Mouse (Mus musculus) forebrain, embryonic 10.5 days (tissue): ENCODE measurements at regions not wholly inside any gene's neighbourhood (a gene's known extent, or its start where the extent isn't known, plus 50 kb on each side); places are given as distances from the start of the nearest gene placed in this dataset.

Source experiments
- DNase-seq: peaks from one replicate; pipeline ENCODE4 v3.0.0-alpha.2; 2017; ENCODE audit warnings: low spot score; ENCODE audit errors: extremely low spot score
- H3K27ac ChIP-seq: fragments of 300-500 bp; sonication (generic); 2 replicates; pipeline ENCODE4 v1.5.1; 2016; ENCODE audit warnings: mild to moderate bottlenecking
- H3K27me3 ChIP-seq: fragments of 300-500 bp; sonication (generic); 2 replicates; pipeline ENCODE4 v1.6.1; 2016; ENCODE audit warnings: mild to moderate bottlenecking; ENCODE audit not compliant: poor library complexity, severe bottlenecking
- H3K36me3 ChIP-seq: fragments of 300-500 bp; sonication (generic); replicated peaks from 2 replicates; pipeline ENCODE4 v1.6.1; 2016; ENCODE audit warnings: mild to moderate bottlenecking, moderate library complexity
- H3K4me1 ChIP-seq: fragments of 300-500 bp; sonication (generic); 2 replicates; pipeline ENCODE4 v1.6.1; 2016
- H3K4me3 ChIP-seq: fragments of 300-500 bp; sonication (generic); 2 replicates; pipeline ENCODE4 v1.5.1; 2016; ENCODE audit warnings: mild to moderate bottlenecking, moderate library complexity
- H3K9me3 ChIP-seq: fragments of 300-500 bp; sonication (generic); 2 replicates; pipeline ENCODE4 v1.6.1; 2016; ENCODE audit warnings: mild to moderate bottlenecking, moderate library complexity
- WGBS: fragments of 180-500 bp; shearing (Covaris S2); methylation state at CpG from one replicate; pipeline ENCODE4 v1.1.7; 2016; 5-methylcytosine and 5-hydroxymethylcytosine counted together

- Histone ChIP-seq H3K4me3 (no peak overlapping the region), H3K36me3 (no peaks in the 10 kb centered on the region), H3K27me3 (no peaks in the 10 kb centered on the region), H3K9me3 (no peaks in the 10 kb centered on the region), H3K27ac (no peak overlapping the region), H3K4me1 (peaks cover 15% of the 10 kb centered on the region)
- no peak for DNase-seq
- 89% methylated on average over 6 of the region's 6 CpGs for WGBS
These were observed 247.6 kb downstream of the Tox3 start for GRCm38 (mm10) chr8:90100509-90100908.

GRCm38 (mm10) chr8:90082630-90083029 is 265.5 kb downstream of the Tox3 start:
- 88% methylated on average over 5 of the region's 5 CpGs for WGBS

GRCm38 (mm10) chr8:90076381-90076780 is 271.8 kb downstream of the Tox3 start:
- Histone ChIP-seq H3K9me3 (no peaks in the 10 kb centered on the region), H3K4me1 (peaks cover 29% of the 10 kb centered on the region), H3K27me3 (no peaks in the 10 kb centered on the region), H3K4me3 (peak overlapping the region; percentile 7; the same call in 1 of the 2 replicates), H3K36me3 (no peaks in the 10 kb centered on the region), H3K27ac (peak overlapping the region; percentile 89)
- DNase-seq = peak; percentile 72

More at GRCm38 (mm10) chr8:90082630-90083029, 265.5 kb downstream of the Tox3 start:
- peaks cover under 1% of the 10 kb centered on the region; the same call in 1 of the 2 replicates for H3K4me1 ChIP-seq
- H3K36me3 ChIP-seq = no peaks in the 10 kb centered on the region
- H3K27ac ChIP-seq = no peak overlapping the region
- DNase-seq = no peak
- peaks cover 6% of the 10 kb centered on the region; the same call in 1 of the 2 replicates for H3K9me3 ChIP-seq
- no peak overlapping the region for H3K4me3 ChIP-seq
- no peaks in the 10 kb centered on the region for H3K27me3 ChIP-seq

GRCm38 (mm10) chr8:90075796-90076195 is 272.3 kb downstream of the Tox3 start:
- WGBS = 50% methylated on average over 5 of the region's 5 CpGs
- DNase-seq = peak; percentile 44
- H3K36me3 ChIP-seq = no peaks in the 10 kb centered on the region
- peak overlapping the region; percentile 89 for H3K27ac ChIP-seq
- H3K4me1 ChIP-seq = peaks cover 29% of the 10 kb centered on the region
- no peaks in the 10 kb centered on the region for H3K9me3 ChIP-seq
- no peaks in the 10 kb centered on the region for H3K27me3 ChIP-seq
- no peak overlapping the region for H3K4me3 ChIP-seq

- Histone ChIP-seq H3K27ac (peak overlapping the region; percentile 36; the same call in 1 of the 2 replicates), H3K4me1 (peaks cover 28% of the 10 kb centered on the region), H3K36me3 (no peaks in the 10 kb centered on the region), H3K9me3 (no peaks in the 10 kb centered on the region), H3K27me3 (no peaks in the 10 kb centered on the region), H3K4me3 (no peak overlapping the region)
- 69% methylated on average over 5 of the region's 5 CpGs for WGBS
- no peak for DNase-seq
These were observed 278.1 kb downstream of the Tox3 start for GRCm38 (mm10) chr8:90070006-90070405.

GRCm38 (mm10) chr8:90069411-90069993 is 278.6 kb downstream of the Tox3 start:
- Histone ChIP-seq H3K4me3 (no peak overlapping the region), H3K36me3 (no peaks in the 10 kb centered on the region), H3K4me1 (peaks cover 31% of the 10 kb centered on the region), H3K9me3 (no peaks in the 10 kb centered on the region), H3K27me3 (no peaks in the 10 kb centered on the region), H3K27ac (peak overlapping the region; percentile 36)
- 33% methylated on average over 10 of the region's 10 CpGs for WGBS
- peak; percentile 13 for DNase-seq

- Histone ChIP-seq H3K36me3 (no peaks in the 10 kb centered on the region), H3K9me3 (no peaks in the 10 kb centered on the region), H3K4me1 (peaks cover 36% of the 10 kb centered on the region), H3K27ac (no peak overlapping the region), H3K4me3 (no peak overlapping the region), H3K27me3 (no peaks in the 10 kb centered on the region)
- 81% methylated on average over 4 of the region's 4 CpGs for WGBS
- peak; percentile 1 for DNase-seq
These were observed 279.7 kb downstream of the Tox3 start for GRCm38 (mm10) chr8:90068441-90068840.

- Histone ChIP-seq H3K27ac (peak overlapping the region; percentile 8; the same call in 1 of the 2 replicates), H3K27me3 (no peaks in the 10 kb centered on the region), H3K9me3 (no peaks in the 10 kb centered on the region), H3K4me1 (peaks cover 23% of the 10 kb centered on the region), H3K4me3 (no peak overlapping the region), H3K36me3 (no peaks in the 10 kb centered on the region)
- DNase-seq = no peak
- 69% methylated on average over 6 of the region's 6 CpGs for WGBS
These were observed 283.8 kb downstream of the Tox3 start for GRCm38 (mm10) chr8:90064381-90064780.

GRCm38 (mm10) chr8:90063291-90063690 is 284.9 kb downstream of the Tox3 start:
- DNase-seq = no peak
- H3K4me3 ChIP-seq = no peak overlapping the region
- WGBS = 88% methylated on average over 1 of the region's 1 CpGs

GRCm38 (mm10) chr8:90058631-90059166 is 289.4 kb downstream of the Tox3 start:
- no peak overlapping the region for H3K4me3 ChIP-seq
- whole genome bisulfite sequencing = 70% methylated on average over 9 of the region's 9 CpGs
- H3K4me1 ChIP-seq = peaks cover 16% of the 10 kb centered on the region
- no peaks in the 10 kb centered on the region for H3K9me3 ChIP-seq
- DNase-seq = no peak
- no peaks in the 10 kb centered on the region for H3K36me3 ChIP-seq
- no peaks in the 10 kb centered on the region for H3K27me3 ChIP-seq
- peak overlapping the region; percentile 69 for H3K27ac ChIP-seq

More at GRCm38 (mm10) chr8:90063291-90063690, 284.9 kb downstream of the Tox3 start:
- peaks cover 24% of the 10 kb centered on the region for H3K4me1 ChIP-seq
- no peak overlapping the region for H3K27ac ChIP-seq
- H3K36me3 ChIP-seq = no peaks in the 10 kb centered on the region
- no peaks in the 10 kb centered on the region for H3K9me3 ChIP-seq
- no peaks in the 10 kb centered on the region for H3K27me3 ChIP-seq

- WGBS = 91% methylated on average over 1 of the region's 1 CpGs
- Histone ChIP-seq H3K27me3 (no peaks in the 10 kb centered on the region), H3K4me3 (no peak overlapping the region), H3K36me3 (no peaks in the 10 kb centered on the region), H3K27ac (no peak overlapping the region), H3K9me3 (no peaks in the 10 kb centered on the region), H3K4me1 (peaks cover 16% of the 10 kb centered on the region)
- no peak for DNase-seq
These were observed 291.8 kb downstream of the Tox3 start for GRCm38 (mm10) chr8:90056331-90056730.

GRCm38 (mm10) chr8:90046779-90047178 is 301.4 kb downstream of the Tox3 start:
- no peak overlapping the region for H3K4me3 ChIP-seq
- peaks cover 10% of the 10 kb centered on the region for H3K4me1 ChIP-seq
- WGBS = 46% methylated on average over 9 of the region's 9 CpGs
- peaks cover 8% of the 10 kb centered on the region; the same call in 1 of the 2 replicates for H3K27me3 ChIP-seq
- no peaks in the 10 kb centered on the region for H3K9me3 ChIP-seq
- no peaks in the 10 kb centered on the region for H3K36me3 ChIP-seq
- DNase-seq = no peak
- H3K27ac ChIP-seq = no peak overlapping the region

GRCm38 (mm10) chr8:90036436-90036835 is 311.7 kb downstream of the Tox3 start:
- no peak for DNase-seq
- Histone ChIP-seq H3K9me3 (peaks cover 5% of the 10 kb centered on the region; the same call in 1 of the 2 replicates), H3K27ac (no peak overlapping the region), H3K4me1 (peaks cover 27% of the 10 kb centered on the region), H3K4me3 (no peak overlapping the region), H3K36me3 (no peaks in the 10 kb centered on the region), H3K27me3 (no peaks in the 10 kb centered on the region)
- 55% methylated on average over 3 of the region's 3 CpGs for WGBS
